Mouse (Mus musculus) heart, embryonic 15.5 days (tissue): Measurements from ENCODE around the gene Exoc6. TPM values are rescaled to one million over a fixed set of nuclear protein-coding genes. Genes with fewer than 3 reads are reported as not detected.

Experiments used
- ATAC-seq: fragments of 200-750 bp; cut with Nextera tagmentation; replicated peaks from 2 replicates; pipeline ENCODE4 v1.8.0; 2017; ENCODE audit warnings: low read depth, moderate TSS enrichment; ENCODE audit not compliant: insufficient number of reproducible peaks, insufficient read depth, low FRiP score
- H3K27ac ChIP-seq: fragments of 300-500 bp; sonication (generic); 2 replicates; pipeline ENCODE4 v1.5.1; 2015; ENCODE audit warnings: mild to moderate bottlenecking, inconsistent platforms
- H3K27me3 ChIP-seq: fragments of 300-500 bp; sonication (generic); 2 replicates; pipeline ENCODE4 v1.6.1; 2015; ENCODE audit warnings: inconsistent platforms
- H3K36me3 ChIP-seq: fragments of 300-500 bp; sonication (generic); 2 replicates; pipeline ENCODE4 v1.6.1; 2015; ENCODE audit warnings: mild to moderate bottlenecking, inconsistent platforms
- H3K4me1 ChIP-seq: fragments of 300-500 bp; sonication (generic); replicated peaks from 2 replicates; pipeline ENCODE4 v1.6.1; 2015; ENCODE audit warnings: inconsistent platforms
- H3K4me2 ChIP-seq: fragments of 300-500 bp; sonication (generic); 2 replicates; pipeline ENCODE4 v1.6.1; 2015; ENCODE audit warnings: inconsistent platforms, mild to moderate bottlenecking, moderate library complexity
- H3K4me3 ChIP-seq: fragments of 300-500 bp; sonication (generic); 2 replicates; pipeline ENCODE4 v1.5.1; 2015; ENCODE audit warnings: mild to moderate bottlenecking, inconsistent platforms
- H3K9ac ChIP-seq: fragments of 300-500 bp; sonication (generic); 2 replicates; pipeline ENCODE4 v1.6.1; 2015; ENCODE audit warnings: mild to moderate bottlenecking, inconsistent platforms
- H3K9me3 ChIP-seq: fragments of 300-500 bp; sonication (generic); replicated peaks from 2 replicates; pipeline ENCODE4 v1.6.1; 2016; ENCODE audit warnings: inconsistent platforms
- WGBS: fragments of 180-500 bp; shearing (Covaris S2); methylation state at CpG from one replicate; pipeline ENCODE4 v1.1.7; 2015; ENCODE audit warnings: mixed read lengths; 5-methylcytosine and 5-hydroxymethylcytosine counted together
- polyA plus RNA-seq: library from polyadenylated mRNA; unstranded; fragments of >200 nt; fragmentation: Nextera tagmentation; extraction: Ambion mirVana; gene quantifications from 2 replicates; pipeline ENCODE4 v1.2.1, GENCODE M21; 2015

Exoc6 gene
- polyA plus RNA-seq, 1 experiment from 2014 or later, result 18.8 TPM

- 90% methylated on average over 5 of the region's 5 CpGs for WGBS
- H3K4me1 ChIP-seq, result no peaks in the 10 kb centered on the region
- H3K4me3 ChIP-seq, result no peak overlapping the region
- H3K27me3 ChIP-seq, result peaks cover 45% of the 10 kb centered on the region
- H3K36me3 ChIP-seq, result no peaks in the 10 kb centered on the region
- no peak overlapping the region for H3K27ac ChIP-seq
- no peak for ATAC-seq
- H3K9ac ChIP-seq, result no peak overlapping the region
- H3K4me2 ChIP-seq, result no peak overlapping the region
- H3K9me3 ChIP-seq, result no peaks in the 10 kb centered on the region
Observed at GRCm38 (mm10) chr19:37705722-37706121, 155.5 kb downstream of the Exoc6 start.

- 57% methylated on average over 10 of the region's 10 CpGs for WGBS
- ATAC-seq, result no peak
Observed at GRCm38 (mm10) chr19:37714681-37715080, 164.5 kb downstream of the Exoc6 start.

GRCm38 (mm10) chr19:37715980-37716379 is 165.8 kb downstream of the Exoc6 start:
- no peaks in the 10 kb centered on the region for H3K4me1 ChIP-seq
- WGBS, result 64% methylated on average over 1 of the region's 1 CpGs
- no peak for ATAC-seq

More at GRCm38 (mm10) chr19:37714681-37715080, 164.5 kb downstream of the Exoc6 start:
- Histone ChIP-seq H3K27ac (no peak overlapping the region), H3K36me3 (no peaks in the 10 kb centered on the region), H3K9me3 (no peaks in the 10 kb centered on the region), H3K9ac (no peak overlapping the region), H3K4me3 (no peak overlapping the region), H3K4me2 (no peak overlapping the region), H3K27me3 (no peaks in the 10 kb centered on the region), H3K4me1 (no peaks in the 10 kb centered on the region)

GRCm38 (mm10) chr19:37716524-37717175 is 166.4 kb downstream of the Exoc6 start:
- no peak for ATAC-seq
- Histone ChIP-seq H3K9me3 (no peaks in the 10 kb centered on the region), H3K27ac (no peak overlapping the region), H3K4me2 (no peak overlapping the region), H3K9ac (no peak overlapping the region), H3K4me1 (no peaks in the 10 kb centered on the region), H3K36me3 (no peaks in the 10 kb centered on the region), H3K4me3 (no peak overlapping the region), H3K27me3 (no peaks in the 10 kb centered on the region)
- 76% methylated on average over 12 of the region's 12 CpGs for WGBS

More at GRCm38 (mm10) chr19:37715980-37716379, 165.8 kb downstream of the Exoc6 start:
- Histone ChIP-seq H3K9me3 (no peaks in the 10 kb centered on the region), H3K27me3 (no peaks in the 10 kb centered on the region), H3K4me3 (no peak overlapping the region), H3K9ac (no peak overlapping the region), H3K36me3 (no peaks in the 10 kb centered on the region), H3K27ac (no peak overlapping the region), H3K4me2 (no peak overlapping the region)

- no peak for ATAC-seq
- Histone ChIP-seq H3K4me1 (no peaks in the 10 kb centered on the region), H3K36me3 (no peaks in the 10 kb centered on the region), H3K9ac (no peak overlapping the region), H3K4me3 (no peak overlapping the region), H3K4me2 (no peak overlapping the region), H3K27me3 (no peaks in the 10 kb centered on the region), H3K9me3 (no peaks in the 10 kb centered on the region), H3K27ac (no peak overlapping the region)
- WGBS, result 30% methylated on average over 1 of the region's 1 CpGs
Observed at GRCm38 (mm10) chr19:37719166-37719565, 168.9 kb downstream of the Exoc6 start.

GRCm38 (mm10) chr19:37724591-37724990 is 174.4 kb downstream of the Exoc6 start:
- no peak overlapping the region for H3K9ac ChIP-seq

GRCm38 (mm10) chr19:37726585-37726984 is 176.4 kb downstream of the Exoc6 start:
- Histone ChIP-seq H3K27ac (no peak overlapping the region), H3K27me3 (no peaks in the 10 kb centered on the region), H3K4me2 (no peak overlapping the region), H3K9me3 (no peaks in the 10 kb centered on the region), H3K9ac (no peak overlapping the region), H3K4me1 (no peaks in the 10 kb centered on the region), H3K4me3 (no peak overlapping the region), H3K36me3 (no peaks in the 10 kb centered on the region)
- 85% methylated on average over 7 of the region's 7 CpGs for WGBS
- no peak for ATAC-seq

More at GRCm38 (mm10) chr19:37724591-37724990, 174.4 kb downstream of the Exoc6 start:
- 93% methylated on average over 5 of the region's 5 CpGs for WGBS
- Histone ChIP-seq H3K4me1 (no peaks in the 10 kb centered on the region), H3K27me3 (no peaks in the 10 kb centered on the region), H3K9me3 (no peaks in the 10 kb centered on the region), H3K4me2 (no peak overlapping the region), H3K4me3 (no peak overlapping the region), H3K27ac (no peak overlapping the region), H3K36me3 (no peaks in the 10 kb centered on the region)
- no peak for ATAC-seq

GRCm38 (mm10) chr19:37727366-37727765 is 177.1 kb downstream of the Exoc6 start:
- no peak overlapping the region for H3K27ac ChIP-seq
- WGBS, result 90% methylated on average over 2 of the region's 2 CpGs
- no peaks in the 10 kb centered on the region for H3K27me3 ChIP-seq
- no peak overlapping the region for H3K9ac ChIP-seq
- no peaks in the 10 kb centered on the region for H3K36me3 ChIP-seq
- ATAC-seq, result no peak
- no peaks in the 10 kb centered on the region for H3K9me3 ChIP-seq
- H3K4me3 ChIP-seq, result no peak overlapping the region
- H3K4me2 ChIP-seq, result no peak overlapping the region
- no peaks in the 10 kb centered on the region for H3K4me1 ChIP-seq

Other genes starting within 250 kb of the Exoc6 start
- 66.5 and 66.6 TPM in 2 replicates for gene Ide, start 212.6 kb upstream of the Exoc6 start, polyA plus RNA-seq
- gene Kif11, start 174.0 kb upstream of the Exoc6 start, polyA plus RNA-seq, result 39.6 and 45.4 TPM in 2 replicates
- gene Hhex, start 115.6 kb upstream of the Exoc6 start, polyA plus RNA-seq, result 13.0 and 13.8 TPM in 2 replicates
- gene Cyp26c1, start 135.2 kb downstream of the Exoc6 start, polyA plus RNA-seq, result not detected in 2 replicates
- gene Cyp26a1, start 147.4 kb downstream of the Exoc6 start, polyA plus RNA-seq, result 1.7 and 2.1 TPM in 2 replicates